Mouse (Mus musculus) intestine, postnatal 0 days (tissue): Measurements from ENCODE around the gene Nop14. TPM values are rescaled to one million over a fixed set of nuclear protein-coding genes. Genes with fewer than 3 reads are reported as not detected.
"Not testable (repeated sequence)": the region's sequence is repeated elsewhere in the genome, so short reads cannot be mapped to it uniquely, and the experiment has no call there.

ENCODE experiments used
- ATAC-seq: fragments of 200-750 bp; cut with Nextera tagmentation; 2 replicates; pipeline ENCODE4 v1.8.0; 2017; ENCODE audit warnings: mild to moderate bottlenecking, moderate TSS enrichment, moderate library complexity
- H3K27ac ChIP-seq: fragments of 300-500 bp; sonication (generic); 2 replicates; pipeline ENCODE4 v1.5.1; 2014; ENCODE audit warnings: mild to moderate bottlenecking, low read depth, low read length, moderate library complexity
- H3K27me3 ChIP-seq: fragments of 300-500 bp; sonication (generic); replicated peaks from 2 replicates; pipeline ENCODE4 v1.6.1; 2014; ENCODE audit warnings: low read length, mixed read lengths; ENCODE audit not compliant: control insufficient read depth, insufficient read depth
- H3K36me3 ChIP-seq: fragments of 300-500 bp; sonication (generic); 2 replicates; pipeline ENCODE4 v1.6.1; 2014; ENCODE audit warnings: mild to moderate bottlenecking, moderate library complexity; ENCODE audit not compliant: control insufficient read depth, insufficient read depth
- H3K4me1 ChIP-seq: fragments of 300-500 bp; sonication (generic); replicated peaks from 2 replicates; pipeline ENCODE4 v1.6.1; 2014; ENCODE audit warnings: antibody characterized with exemption, low read length, mixed read lengths; ENCODE audit not compliant: control insufficient read depth, insufficient read depth
- H3K4me2 ChIP-seq: fragments of 300-500 bp; sonication (generic); replicated peaks from 2 replicates; pipeline ENCODE4 v1.6.1; 2014; ENCODE audit warnings: low read depth, mild to moderate bottlenecking, moderate library complexity
- H3K4me3 ChIP-seq: fragments of 300-500 bp; sonication (generic); 2 replicates; pipeline ENCODE4 v1.5.1; 2014; ENCODE audit warnings: low read depth, low read length
- H3K9ac ChIP-seq: fragments of 300-500 bp; sonication (generic); 2 replicates; pipeline ENCODE4 v1.6.1; 2014; ENCODE audit warnings: mild to moderate bottlenecking, low read depth, low read length
- H3K9me3 ChIP-seq: fragments of 300-500 bp; sonication (generic); 2 replicates; pipeline ENCODE4 v1.6.1; 2016; ENCODE audit warnings: mixed run types; ENCODE audit not compliant: control insufficient read depth
- CTCF ChIP-seq: sonication (generic); IDR thresholded peaks from 2 replicates; pipeline ENCODE4 v1.5.1; 2016; ENCODE audit warnings: low read depth, mild to moderate bottlenecking, control low read depth, antibody characterized with exemption, moderate library complexity
- WGBS: fragments of 180-500 bp; shearing (Covaris S2); extraction: QIAGEN DNeasy Blood & Tissue Kit; methylation state at CpG from one replicate; pipeline ENCODE4 v1.1.7; 2014; 5-methylcytosine and 5-hydroxymethylcytosine counted together
- polyA plus RNA-seq: library from polyadenylated mRNA; unstranded; fragments of >200 nt; fragmentation: Nextera tagmentation; extraction: Ambion mirVana; gene quantifications from 2 replicates; pipeline ENCODE4 v1.2.1, GENCODE M21; 2015

Nop14 gene
- polyA plus RNA-seq, 1 experiment from 2014 or later, result 12.5 TPM

GRCm38 (mm10) chr5:34604576-34604975, 55.4 kb downstream of the Nop14 start:
- H3K36me3 ChIP-seq, result peaks cover 57% of the 10 kb centered on the region
- H3K4me3 ChIP-seq, result no peak overlapping the region
- no peaks in the 10 kb centered on the region for H3K27me3 ChIP-seq
- no peak overlapping the region for H3K4me2 ChIP-seq
- H3K9me3 ChIP-seq, result no peaks in the 10 kb centered on the region
- H3K4me1 ChIP-seq, result no peaks in the 10 kb centered on the region
- H3K9ac ChIP-seq, result no peak overlapping the region
- ATAC-seq, result no peak
- H3K27ac ChIP-seq, result no peak overlapping the region
- no peak for TF ChIP-seq CTCF
- 94% methylated on average over 5 of the region's 5 CpGs for WGBS

GRCm38 (mm10) chr5:34593202-34593727, 66.7 kb downstream of the Nop14 start:
- ATAC-seq, result no peak
- Histone ChIP-seq H3K4me2 (no peak overlapping the region), H3K9me3 (no peaks in the 10 kb centered on the region), H3K27ac (no peak overlapping the region), H3K4me3 (no peak overlapping the region), H3K36me3 (0 out of 2 replicates have a peak, but pooled peaks cover 7% of the 10 kb centered on the region), H3K27me3 (no peaks in the 10 kb centered on the region), H3K4me1 (no peaks in the 10 kb centered on the region), H3K9ac (no peak overlapping the region)
- WGBS, result 94% methylated on average over 9 of the region's 9 CpGs
- TF ChIP-seq CTCF, result no peak

GRCm38 (mm10) chr5:34592666-34593065, 67.3 kb downstream of the Nop14 start:
- Histone ChIP-seq H3K4me3 (no peak overlapping the region), H3K27me3 (no peaks in the 10 kb centered on the region), H3K4me2 (no peak overlapping the region), H3K9me3 (no peaks in the 10 kb centered on the region), H3K9ac (no peak overlapping the region), H3K27ac (no peak overlapping the region), H3K36me3 (0 out of 2 replicates have a peak, but pooled peaks cover 7% of the 10 kb centered on the region), H3K4me1 (no peaks in the 10 kb centered on the region)
- no peak for TF ChIP-seq CTCF
- no peak for ATAC-seq
- 96% methylated on average over 6 of the region's 6 CpGs for WGBS

GRCm38 (mm10) chr5:34592224-34592623, 67.7 kb downstream of the Nop14 start:
- not testable (repeated sequence) for H3K4me2 ChIP-seq, H3K27me3 ChIP-seq, H3K4me3 ChIP-seq, H3K9ac ChIP-seq, H3K27ac ChIP-seq, H3K4me1 ChIP-seq, H3K9me3 ChIP-seq, H3K36me3 ChIP-seq, ATAC-seq
- WGBS, result 95% methylated on average over 5 of the region's 5 CpGs

GRCm38 (mm10) chr5:34591388-34592004, 68.5 kb downstream of the Nop14 start:
- Histone ChIP-seq H3K9ac (no peak overlapping the region), H3K27ac (no peak overlapping the region), H3K4me3 (no peak overlapping the region), H3K4me1 (no peaks in the 10 kb centered on the region), H3K27me3 (no peaks in the 10 kb centered on the region), H3K4me2 (no peak overlapping the region), H3K36me3 (0 out of 2 replicates have a peak, but pooled peaks cover 7% of the 10 kb centered on the region), H3K9me3 (no peaks in the 10 kb centered on the region)
- TF ChIP-seq CTCF, result no peak
- WGBS, result 79% methylated on average over 5 of the region's 5 CpGs
- no peak for ATAC-seq

GRCm38 (mm10) chr5:34590702-34591101, 69.2 kb downstream of the Nop14 start:
- TF ChIP-seq CTCF, result no peak
- H3K9ac ChIP-seq, result no peak overlapping the region
- no peaks in the 10 kb centered on the region for H3K4me1 ChIP-seq
- no peak for ATAC-seq
- no peak overlapping the region for H3K4me2 ChIP-seq
- no peak overlapping the region for H3K4me3 ChIP-seq
- 0 out of 2 replicates have a peak, but pooled peaks cover 7% of the 10 kb centered on the region for H3K36me3 ChIP-seq
- H3K27me3 ChIP-seq, result no peaks in the 10 kb centered on the region
- WGBS, result 70% methylated on average over 4 of the region's 4 CpGs
- no peak overlapping the region for H3K27ac ChIP-seq
- no peaks in the 10 kb centered on the region for H3K9me3 ChIP-seq
